ENCODE assay signal across 8 mouse cellular contexts in genomic region chr7:70624031-70624726, GRCm38 (mm10).
DNase-seq lines count a peak whose midpoint lies in the region; ATAC-seq lines count a peak whose summit lies in the region.

No protein-coding gene starts in this region.

- peak overlapping the region; percentile 61 for H3K4me2 ChIP-seq in hindbrain, embryonic 12.5 days (replicated peaks)
- peak overlapping the region; percentile 68 for H3K4me2 ChIP-seq in limb, embryonic 13.5 days (replicated peaks)
- H3K4me2 ChIP-seq in midbrain, embryonic 13.5 days (replicated peaks), result peak overlapping the region; percentile 62

- ATAC-seq in hindbrain, embryonic 12.5 days (ENCODE audit: low FRiP score), result no peak
- peak; percentile 12; the same call in 1 of the 2 replicates for ATAC-seq in limb, embryonic 13.5 days (ENCODE audit: low FRiP score, low read depth)
- no peak for ATAC-seq in midbrain, embryonic 13.5 days

- H3K9ac ChIP-seq in hindbrain, embryonic 12.5 days, result no peak overlapping the region; the same call in 1 of the 2 replicates
- H3K9ac ChIP-seq in limb, embryonic 13.5 days, result no peak overlapping the region
- no peak overlapping the region for H3K9ac ChIP-seq in midbrain, embryonic 13.5 days (replicated peaks)

- H3K27me3 ChIP-seq in hindbrain, embryonic 12.5 days, result peaks cover 8% of the 10 kb centered on the region; the same call in 1 of the 2 replicates
- peaks cover 34% of the 10 kb centered on the region for H3K27me3 ChIP-seq in limb, embryonic 13.5 days
- peaks cover 28% of the 10 kb centered on the region; the same call in 1 of the 2 replicates for H3K27me3 ChIP-seq in midbrain, embryonic 13.5 days

- no peaks in the 10 kb centered on the region for H3K36me3 ChIP-seq in hindbrain, embryonic 12.5 days
- H3K36me3 ChIP-seq in limb, embryonic 13.5 days, result no peaks in the 10 kb centered on the region
- H3K36me3 ChIP-seq in midbrain, embryonic 13.5 days, result no peaks in the 10 kb centered on the region

- no peak overlapping the region for H3K4me3 ChIP-seq in hindbrain, embryonic 12.5 days
- H3K4me3 ChIP-seq in limb, embryonic 13.5 days, result peak overlapping the region; percentile 28; the same call in 1 of the 2 replicates
- H3K4me3 ChIP-seq in midbrain, embryonic 13.5 days (replicated peaks), result no peak overlapping the region

- no peaks in the 10 kb centered on the region for H3K9me3 ChIP-seq in hindbrain, embryonic 12.5 days (replicated peaks)
- H3K9me3 ChIP-seq in limb, embryonic 13.5 days, result no peaks in the 10 kb centered on the region
- no peaks in the 10 kb centered on the region for H3K9me3 ChIP-seq in midbrain, embryonic 13.5 days

- peak; percentile 13 for DNase-seq in adrenal gland, adult 2 months
- DNase-seq in adrenal gland, adult 18-20 months (ENCODE audit: low spot score in 2 of 2), result no peak
- DNase-seq in gastrocnemius, adult 18-20 months (ENCODE audit: low spot score), result peak; percentile 59
- no peak for DNase-seq in spleen, adult 18-20 months
- no peak for DNase-seq in c-Kit-positive CD71-positive TER-119-positive erythroid progenitor cells, embryonic 14.5 days (ENCODE audit: low spot score)

- 6% methylated on average over 16 of the region's 16 CpGs for WGBS in hindbrain, embryonic 12.5 days
- 5% methylated on average over 16 of the region's 16 CpGs for WGBS in limb, embryonic 13.5 days
- WGBS in midbrain, embryonic 13.5 days, result 5% methylated on average over 16 of the region's 16 CpGs

- no peak overlapping the region; the same call in 1 of the 2 replicates for H3K27ac ChIP-seq in hindbrain, embryonic 12.5 days
- H3K27ac ChIP-seq in limb, embryonic 13.5 days, result peak overlapping the region; percentile 61; the same call in 1 of the 2 replicates
- H3K27ac ChIP-seq in midbrain, embryonic 13.5 days, result no peak overlapping the region

- peaks cover 21% of the 10 kb centered on the region for H3K4me1 ChIP-seq in hindbrain, embryonic 12.5 days
- peaks cover 29% of the 10 kb centered on the region for H3K4me1 ChIP-seq in limb, embryonic 13.5 days
- H3K4me1 ChIP-seq in midbrain, embryonic 13.5 days (replicated peaks), result peaks cover 22% of the 10 kb centered on the region

Comparison
In these comparisons a context has a peak if more than half of its experiments do, and no peak if none do; other contexts are left out.
1. DNase-seq: peak in adrenal gland, adult 2 months (single experiment) and gastrocnemius, adult 18-20 months (single experiment); none in adrenal gland, adult 18-20 months (0 of 2), spleen, adult 18-20 months (0 of 2) and c-Kit-positive CD71-positive TER-119-positive erythroid progenitor cells, embryonic 14.5 days (single experiment).
2. Peak in every context shown above with its lines, with median percentiles within 50 percentile points of each other: H3K4me2 ChIP-seq.